Mouse (Mus musculus) gastrocnemius, adult 2 months (tissue): ENCODE measurements at regions not wholly inside any gene's neighbourhood (a gene's known extent, or its start where the extent isn't known, plus 50 kb on each side); places are given as distances from the start of the nearest gene placed in this dataset.
A peak's percentile ranks its signal among the peaks of the same experiment; 100 is the strongest.

Experiments used
- DNase-seq: peaks from one replicate; pipeline ENCODE4 v3.0.0; 2022
- H3K27ac ChIP-seq: fragments of 200-600 bp; 2 replicates; pipeline ENCODE4 v1.8.1; 2022; ENCODE audit warnings: mild to moderate bottlenecking
- H3K4me3 ChIP-seq: fragments of 200-600 bp; 2 replicates; pipeline ENCODE4 v1.8.1; 2022; ENCODE audit warnings: mild to moderate bottlenecking, moderate library complexity
- CTCF ChIP-seq: fragments of 200-600 bp; IDR thresholded peaks from 2 replicates; pipeline ENCODE4 v1.8.1; 2022; ENCODE audit warnings: antibody characterized with exemption, mild to moderate bottlenecking, moderate library complexity
- intact Hi-C: fragments of 180-260 bp; cut with DNase I; formaldehyde crosslinking; loops from one replicate; pipeline ENCODE4 v1.15.1; 2025

DNA sequence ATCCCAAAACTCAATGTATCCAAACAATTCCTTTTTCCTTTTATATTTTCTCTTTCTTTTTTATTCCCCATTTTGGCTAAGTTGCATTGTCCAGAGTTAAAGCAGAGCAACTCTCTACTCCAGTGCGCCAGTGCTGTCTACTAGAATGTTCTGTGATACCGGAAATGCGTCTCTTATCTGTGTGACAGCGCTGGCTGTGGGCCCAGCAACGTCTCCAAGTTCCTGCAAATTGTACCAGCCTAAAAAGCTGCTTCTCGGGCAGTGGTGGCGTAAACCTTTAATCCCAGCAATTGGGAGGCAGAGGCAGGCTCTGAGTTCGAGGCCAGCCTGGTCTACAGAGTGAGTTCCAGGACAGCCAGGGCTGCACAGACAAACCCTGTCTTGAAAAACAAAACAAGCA lies 59.4 kb downstream of the Cox18 start:
- TF ChIP-seq CTCF = no peak
- Histone ChIP-seq H3K27ac (peak overlapping the region; percentile 57), H3K4me3 (no peak overlapping the region)
- DNase-seq = no peak
- intact Hi-C loops = no loop called here

DNA sequence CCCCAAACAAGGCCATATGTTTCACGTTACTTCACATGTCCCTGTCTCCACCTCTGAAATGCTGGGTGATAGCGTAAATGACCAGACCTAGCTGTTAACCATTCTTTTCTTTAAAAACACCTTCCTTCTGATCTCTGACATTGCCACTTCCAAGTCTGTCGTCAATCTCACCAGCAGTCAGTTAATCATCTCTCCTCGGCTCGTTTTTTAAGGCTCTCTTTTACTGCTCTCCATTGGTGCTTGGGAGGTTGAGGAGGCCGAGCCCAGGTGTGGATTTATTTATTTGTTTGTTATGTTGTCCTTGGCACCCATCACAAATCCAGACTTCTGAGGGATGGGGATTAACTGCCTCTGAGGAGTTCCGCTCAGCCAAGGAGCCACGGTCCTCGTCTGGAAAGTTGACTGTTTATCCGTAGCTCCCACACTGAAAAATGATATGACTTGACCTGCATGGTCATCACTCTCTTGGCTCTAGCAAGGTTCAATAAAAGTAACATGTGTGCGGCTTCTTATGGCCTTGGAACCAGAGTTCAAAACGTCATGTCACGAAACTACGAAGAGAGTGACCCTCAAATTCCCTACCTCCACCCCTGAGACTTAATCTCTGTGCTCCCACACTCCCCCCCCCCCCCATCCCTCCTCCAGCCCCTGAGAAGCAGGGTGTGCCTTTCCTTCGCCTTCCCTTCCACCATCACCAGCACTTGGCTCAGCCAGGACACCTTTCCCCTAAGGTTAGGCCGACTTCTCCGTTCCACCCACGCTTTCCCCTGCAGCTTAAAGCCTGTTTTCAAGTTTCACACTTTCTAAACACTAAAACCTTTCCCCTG lies 60.6 kb downstream of the Cox18 start:
- no peak for TF ChIP-seq CTCF
- no peak for DNase-seq
- peak overlapping the region; percentile 56 for H3K27ac ChIP-seq
- intact Hi-C loops = no loop called here
- H3K4me3 ChIP-seq = no peak overlapping the region

DNA sequence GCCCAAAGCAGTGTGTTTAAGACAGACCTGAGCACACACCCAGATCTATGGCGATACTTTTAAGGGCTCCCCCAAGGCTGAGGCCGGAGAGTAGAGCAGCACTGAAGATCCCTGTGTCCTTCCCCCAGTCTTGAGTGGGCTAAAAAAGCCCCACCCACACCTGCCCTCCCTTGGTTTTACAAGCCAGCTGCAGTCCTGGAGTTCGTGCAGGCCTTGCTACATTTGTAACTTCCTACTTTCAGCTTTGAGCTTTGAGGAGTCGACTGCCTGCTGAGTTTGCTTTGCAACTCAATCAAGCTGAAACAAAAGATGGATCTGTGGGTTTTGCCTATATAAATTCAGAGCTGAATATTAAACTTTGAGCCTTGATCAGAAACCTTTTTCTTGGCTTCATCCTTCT lies 63.5 kb downstream of the Cox18 start:
- DNase-seq = no peak
- intact Hi-C loops = no loop called here
- no peak for TF ChIP-seq CTCF
- Histone ChIP-seq H3K4me3 (no peak overlapping the region), H3K27ac (no peak overlapping the region)

GRCm38 (mm10) chr5:90156522-90156921 lies 67.3 kb downstream of the Cox18 start:
- TF ChIP-seq CTCF = no peak
- intact Hi-C loops = no loop called here
- no peak overlapping the region for H3K27ac ChIP-seq
- H3K4me3 ChIP-seq = no peak overlapping the region
- DNase-seq = no peak

- TF ChIP-seq CTCF = no peak
- H3K4me3 ChIP-seq = no peak overlapping the region
- H3K27ac ChIP-seq = no peak overlapping the region
- intact Hi-C loops = no loop called here
- no peak for DNase-seq
These were observed 73.9 kb downstream of the Cox18 start for GRCm38 (mm10) chr5:90149611-90150532.

GRCm38 (mm10) chr5:90135971-90136370 lies 87.8 kb downstream of the Cox18 start:
- no peak overlapping the region for H3K4me3 ChIP-seq
- TF ChIP-seq CTCF = no peak
- DNase-seq = no peak
- intact Hi-C loops = no loop called here
- H3K27ac ChIP-seq = no peak overlapping the region; the same call in 1 of the 2 replicates

GRCm38 (mm10) chr5:90107036-90107435 lies 116.8 kb downstream of the Cox18 start:
- no peak for TF ChIP-seq CTCF
- no peak overlapping the region for H3K27ac ChIP-seq
- intact Hi-C loops = no loop called here
- DNase-seq = no peak
- H3K4me3 ChIP-seq = no peak overlapping the region

DNA sequence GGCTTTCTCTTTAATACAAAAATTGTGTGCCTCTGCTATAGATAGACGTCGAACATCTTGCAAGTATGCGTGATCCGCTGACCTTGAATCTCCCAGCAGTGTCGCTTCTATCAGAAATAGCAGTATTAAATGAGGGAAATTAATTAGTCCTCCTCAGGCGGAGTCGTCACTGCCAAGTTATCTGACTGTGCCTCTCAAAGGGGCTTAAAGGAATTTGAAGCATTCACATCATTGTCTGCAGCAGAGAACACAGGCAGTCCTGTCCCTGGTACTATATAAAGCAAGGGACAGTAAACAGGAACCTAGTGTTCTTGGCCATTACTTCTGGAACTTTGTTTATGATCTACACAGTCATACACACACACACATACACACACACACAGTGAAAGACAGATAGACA lies 119.1 kb downstream of the Cox18 start:
- no peak for TF ChIP-seq CTCF
- no peak overlapping the region for H3K27ac ChIP-seq
- no peak overlapping the region for H3K4me3 ChIP-seq
- DNase-seq = no peak
- intact Hi-C loops = no loop called here

DNA sequence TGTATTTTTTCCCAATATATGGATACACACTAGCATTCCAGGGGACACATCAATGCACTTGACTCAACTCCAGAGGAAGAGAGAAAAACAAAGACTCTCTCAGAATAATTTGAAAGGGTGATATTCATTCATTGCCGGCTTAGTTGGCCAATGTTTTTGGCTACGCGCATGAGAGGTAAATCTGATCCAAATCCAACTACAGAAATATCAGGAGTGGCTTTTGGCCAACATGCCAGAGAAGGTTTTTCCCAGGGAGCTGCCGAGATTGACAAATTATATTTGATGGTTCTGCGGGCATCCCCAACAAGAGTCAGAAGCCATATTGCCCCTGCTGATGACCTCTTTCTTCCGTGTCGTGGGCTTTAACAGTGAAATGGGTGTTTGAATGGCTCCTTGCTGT lies 135.3 kb downstream of the Cox18 start:
- intact Hi-C loops = no loop called here
- H3K4me3 ChIP-seq = no peak overlapping the region
- TF ChIP-seq CTCF = no peak
- H3K27ac ChIP-seq = no peak overlapping the region
- no peak for DNase-seq

DNA sequence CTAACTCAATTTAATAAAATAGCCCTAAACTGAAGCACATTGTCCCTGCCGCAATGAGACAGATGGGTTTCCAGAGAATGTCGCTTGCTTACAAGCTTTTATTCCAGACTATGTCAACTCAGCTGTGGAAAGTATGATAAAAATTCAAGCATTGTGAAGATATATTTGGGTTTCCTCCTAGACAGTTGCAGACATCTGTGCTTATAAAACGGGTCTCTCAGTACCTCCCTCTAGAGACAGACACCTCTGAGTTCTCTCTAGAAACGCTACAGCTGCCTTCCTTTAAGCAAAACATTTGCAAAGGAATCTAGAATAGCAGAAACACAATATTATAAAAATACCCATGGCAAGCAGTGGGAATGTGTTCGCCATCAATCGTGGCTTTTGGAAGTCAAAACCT lies 137.3 kb downstream of the Cox18 start:
- no peak for DNase-seq
- TF ChIP-seq CTCF = no peak
- no peak overlapping the region for H3K27ac ChIP-seq
- no peak overlapping the region for H3K4me3 ChIP-seq
- intact Hi-C loops = no loop called here

DNA sequence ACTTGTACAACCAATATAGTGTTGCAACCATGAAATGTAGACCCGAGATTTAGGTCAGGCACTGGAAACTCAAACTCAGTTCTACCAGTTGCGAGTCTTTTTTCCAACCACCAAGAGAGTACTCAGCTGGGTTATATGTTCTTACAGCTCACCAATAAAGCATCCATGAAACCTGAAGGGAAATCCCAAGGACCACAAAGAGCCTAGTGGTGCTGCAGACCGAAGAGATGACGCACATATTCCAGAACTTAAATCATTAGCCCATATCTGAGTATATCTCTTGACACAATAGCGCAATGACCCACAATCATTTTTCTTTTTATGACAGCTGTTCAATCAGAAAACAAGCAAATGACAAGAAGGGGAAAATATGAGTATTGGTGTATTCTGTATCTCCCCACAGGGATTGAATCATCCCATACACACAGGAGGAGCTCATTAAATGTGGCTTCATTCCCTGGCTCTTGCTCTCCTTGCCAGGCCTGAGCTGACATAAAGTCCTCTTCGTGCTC lies 146.7 kb downstream of the Cox18 start:
- intact Hi-C loops = no loop called here
- no peak for TF ChIP-seq CTCF
- Histone ChIP-seq H3K4me3 (no peak overlapping the region), H3K27ac (no peak overlapping the region)
- no peak for DNase-seq

DNA sequence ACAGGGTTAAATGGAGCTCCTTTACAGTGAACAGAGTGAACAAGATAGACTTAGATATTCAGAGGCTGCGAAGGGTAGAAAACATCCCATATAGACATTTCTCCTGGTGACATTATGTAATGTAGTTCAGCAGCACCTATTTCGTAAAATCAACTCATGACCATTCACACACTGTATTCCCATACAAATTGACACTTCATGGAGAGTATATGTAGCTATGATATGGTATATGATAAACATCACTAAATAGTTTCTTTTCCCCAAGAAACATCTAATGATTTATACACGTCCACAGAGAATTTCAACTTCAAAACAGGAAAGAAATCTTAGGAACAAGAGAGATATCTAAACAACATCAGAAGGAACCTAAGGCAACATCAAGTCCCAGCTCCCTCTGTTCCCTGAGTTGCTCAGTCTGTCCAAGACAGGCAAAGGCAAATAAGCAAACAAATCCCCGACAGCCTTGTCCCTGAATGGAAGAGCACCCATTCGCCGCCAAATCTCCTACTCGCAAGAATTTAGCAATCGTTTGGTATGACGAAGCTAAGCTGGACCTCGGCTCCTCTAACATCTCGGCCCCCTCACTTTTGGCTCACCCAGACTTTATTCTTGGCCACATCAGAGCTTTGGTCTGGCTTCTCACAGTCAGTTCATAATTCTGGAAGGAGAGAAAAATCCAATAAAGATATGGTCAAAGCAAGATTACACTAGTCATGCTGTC lies 148.0 kb downstream of the Cox18 start:
- TF ChIP-seq CTCF = no peak
- Histone ChIP-seq H3K27ac (no peak overlapping the region), H3K4me3 (no peak overlapping the region)
- DNase-seq = peak; percentile 18
- intact Hi-C loops = no loop called here

GRCm38 (mm10) chr5:90071806-90072205 lies 152.0 kb downstream of the Cox18 start:
- intact Hi-C loops = no loop called here
- no peak overlapping the region for H3K4me3 ChIP-seq
- no peak for DNase-seq
- no peak for TF ChIP-seq CTCF
- no peak overlapping the region for H3K27ac ChIP-seq
